Mouse (Mus musculus) cerebellum, adult 2 months (tissue): Measurements from ENCODE around the gene Gm26620.

Experiments
- CTCF ChIP-seq: fragments of 200-500 bp; IDR thresholded peaks from 2 replicates; pipeline ENCODE4 v1.5.1; 2011; ENCODE audit warnings: low read depth, mild to moderate bottlenecking, control low read depth, low read length, moderate library complexity, borderline replicate concordance; ENCODE audit not compliant: insufficient read depth
- POLR2A ChIP-seq: fragments of 200-500 bp; IDR thresholded peaks from 2 replicates; pipeline ENCODE4 v1.6.1; 2011; ENCODE audit warnings: low read length, control low read depth, borderline replicate concordance; ENCODE audit not compliant: insufficient read depth

- TF ChIP-seq POLR2A (no peak), CTCF (no peak)
Observed at GRCm38 (mm10) chr1:170850637-170851624, 33.9 kb upstream of the Gm26620 start.
